Mouse (Mus musculus): Measurements from ENCODE around the gene AI481877. TPM values are rescaled to one million over a fixed set of nuclear protein-coding genes. Genes with fewer than 3 reads are reported as not detected.

Gene AI481877
- polyA plus RNA-seq, 1 experiment from 2014 or later, result not detected

GRCm38 (mm10) chr4:59034325-59034917 is 104.4 kb downstream of the AI481877 start:
- no peak for TF ChIP-seq CTCF (IDR thresholded peaks at IDR 0.05)
- no peak for TF ChIP-seq EP300 (IDR thresholded peaks at IDR 0.05)
- no peak for ATAC-seq
- peak overlapping the region; percentile 87 for H3K4me2 ChIP-seq (replicated peaks; ENCODE audit: low read depth, low read length)
- H3K36me3 ChIP-seq (ENCODE audit: insufficient read depth, low read length), result no peaks in the 10 kb centered on the region
- H3K9me3 ChIP-seq (ENCODE audit: low read length), result no peaks in the 10 kb centered on the region
- H3K4me3 ChIP-seq (ENCODE audit: low read depth, low read length), result peak overlapping the region; percentile 76; the same call in 1 of the 2 replicates
- no peaks in the 10 kb centered on the region for H3K27me3 ChIP-seq (replicated peaks; ENCODE audit: insufficient read depth, low read length)
- 68% methylated on average over 10 of the region's 10 CpGs for WGBS
- H3K9ac ChIP-seq (replicated peaks; ENCODE audit: low read depth), result no peak overlapping the region
- DNase-seq (ENCODE audit: low spot score), result peak; percentile 5
- H3K27ac ChIP-seq (ENCODE audit: low read length), result no peak overlapping the region
- no peaks in the 10 kb centered on the region for H3K4me1 ChIP-seq (ENCODE audit: insufficient read depth, low read depth, low read length)

- Histone ChIP-seq H3K9ac (replicated peaks; ENCODE audit: low read depth) (no peak overlapping the region), H3K4me1 (ENCODE audit: insufficient read depth, low read depth, low read length) (no peaks in the 10 kb centered on the region), H3K36me3 (ENCODE audit: insufficient read depth, low read length) (peaks cover 11% of the 10 kb centered on the region; the same call in 1 of the 2 replicates), H3K4me2 (replicated peaks; ENCODE audit: low read depth, low read length) (no peak overlapping the region), H3K4me3 (ENCODE audit: low read depth, low read length) (no peak overlapping the region), H3K9me3 (ENCODE audit: low read length) (no peaks in the 10 kb centered on the region), H3K27me3 (replicated peaks; ENCODE audit: insufficient read depth, low read length) (no peaks in the 10 kb centered on the region), H3K27ac (ENCODE audit: low read length) (no peak overlapping the region)
- ATAC-seq (no peak), DNase-seq (ENCODE audit: low spot score) (no peak)
- 83% methylated on average over 2 of the region's 2 CpGs for WGBS
- no peak for TF ChIP-seq EP300 (IDR thresholded peaks at IDR 0.05)
- no peak for TF ChIP-seq CTCF (IDR thresholded peaks at IDR 0.05)
Observed at GRCm38 (mm10) chr4:59016922-59017321, 121.9 kb downstream of the AI481877 start.

DNA sequence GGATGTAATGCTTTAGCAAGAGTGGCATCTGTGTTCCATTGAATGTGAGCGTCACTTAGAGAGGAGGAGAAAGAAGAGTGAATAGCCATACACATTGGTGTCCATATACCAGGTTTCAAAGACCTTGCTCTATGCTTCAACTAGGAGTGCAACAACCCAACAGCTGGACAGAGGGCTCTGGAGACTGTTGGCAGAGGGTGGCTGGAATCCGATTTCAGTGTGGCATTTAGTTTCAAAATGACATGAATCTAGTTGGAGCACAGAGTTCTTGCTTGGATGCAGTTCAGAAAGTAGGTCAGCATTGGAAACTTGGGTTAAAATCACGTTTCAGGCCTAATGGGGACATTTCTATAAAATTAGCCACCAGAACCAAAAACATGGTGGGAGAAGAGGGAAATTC is 123.6 kb downstream of the AI481877 start:
- DNase-seq (ENCODE audit: low spot score), result no peak
- 89% methylated on average over 3 of the region's 3 CpGs for WGBS
- peaks cover 11% of the 10 kb centered on the region; the same call in 1 of the 2 replicates for H3K36me3 ChIP-seq (ENCODE audit: insufficient read depth, low read length)

GRCm38 (mm10) chr4:59011446-59011845 is 127.3 kb downstream of the AI481877 start:
- 36% methylated on average over 3 of the region's 3 CpGs for WGBS
- Histone ChIP-seq H3K27ac (ENCODE audit: low read length) (no peak overlapping the region), H3K27me3 (replicated peaks; ENCODE audit: insufficient read depth, low read length) (no peaks in the 10 kb centered on the region), H3K4me1 (ENCODE audit: insufficient read depth, low read depth, low read length) (peaks cover 4% of the 10 kb centered on the region; the same call in 1 of the 2 replicates), H3K4me3 (ENCODE audit: low read depth, low read length) (no peak overlapping the region), H3K36me3 (ENCODE audit: insufficient read depth, low read length) (no peaks in the 10 kb centered on the region), H3K9me3 (ENCODE audit: low read length) (no peaks in the 10 kb centered on the region), H3K4me2 (replicated peaks; ENCODE audit: low read depth, low read length) (no peak overlapping the region), H3K9ac (replicated peaks; ENCODE audit: low read depth) (no peak overlapping the region)
- no peak for ATAC-seq
- no peak for DNase-seq (ENCODE audit: low spot score)
- TF ChIP-seq CTCF (IDR thresholded peaks at IDR 0.05), result no peak
- TF ChIP-seq EP300 (IDR thresholded peaks at IDR 0.05), result no peak

More for the DNA sequence above, 123.6 kb downstream of the AI481877 start:
- Histone ChIP-seq H3K9me3 (ENCODE audit: low read length) (no peaks in the 10 kb centered on the region), H3K9ac (replicated peaks; ENCODE audit: low read depth) (no peak overlapping the region), H3K27me3 (replicated peaks; ENCODE audit: insufficient read depth, low read length) (no peaks in the 10 kb centered on the region), H3K4me2 (replicated peaks; ENCODE audit: low read depth, low read length) (no peak overlapping the region), H3K27ac (ENCODE audit: low read length) (no peak overlapping the region), H3K4me3 (ENCODE audit: low read depth, low read length) (no peak overlapping the region), H3K4me1 (ENCODE audit: insufficient read depth, low read depth, low read length) (peaks cover 4% of the 10 kb centered on the region; the same call in 1 of the 2 replicates)
- no peak for TF ChIP-seq CTCF (IDR thresholded peaks at IDR 0.05)
- ATAC-seq, result no peak

DNA sequence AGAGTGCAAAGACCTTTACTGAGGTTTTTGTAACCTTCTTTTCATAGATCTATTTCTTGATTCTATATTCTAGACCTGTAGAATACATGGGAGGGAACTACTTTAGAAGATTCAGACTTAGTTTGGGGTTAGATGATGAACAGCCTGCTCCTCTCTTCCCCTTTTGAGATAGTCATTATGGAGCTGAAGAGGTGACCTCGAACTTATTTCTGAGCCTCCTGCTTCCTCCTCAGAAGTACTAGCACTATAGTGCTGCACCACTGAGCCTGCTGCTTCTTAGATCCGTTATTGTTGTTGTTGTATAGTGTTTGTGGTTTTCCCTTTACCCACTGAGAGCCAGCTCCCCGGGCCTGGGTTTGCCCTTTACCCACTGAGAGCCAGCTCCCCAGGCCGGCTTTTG is 129.1 kb downstream of the AI481877 start:
- no peak for DNase-seq (ENCODE audit: low spot score)
- WGBS, result 78% methylated on average over 4 of the region's 4 CpGs
- Histone ChIP-seq H3K4me2 (replicated peaks; ENCODE audit: low read depth, low read length) (no peak overlapping the region), H3K4me3 (ENCODE audit: low read depth, low read length) (no peak overlapping the region), H3K27me3 (replicated peaks; ENCODE audit: insufficient read depth, low read length) (no peaks in the 10 kb centered on the region), H3K36me3 (ENCODE audit: insufficient read depth, low read length) (no peaks in the 10 kb centered on the region), H3K4me1 (ENCODE audit: insufficient read depth, low read depth, low read length) (peaks cover 4% of the 10 kb centered on the region; the same call in 1 of the 2 replicates), H3K9me3 (ENCODE audit: low read length) (no peaks in the 10 kb centered on the region), H3K27ac (ENCODE audit: low read length) (no peak overlapping the region), H3K9ac (replicated peaks; ENCODE audit: low read depth) (no peak overlapping the region)
- no peak for ATAC-seq
- TF ChIP-seq CTCF (IDR thresholded peaks at IDR 0.05) (no peak), EP300 (IDR thresholded peaks at IDR 0.05) (no peak)

DNA sequence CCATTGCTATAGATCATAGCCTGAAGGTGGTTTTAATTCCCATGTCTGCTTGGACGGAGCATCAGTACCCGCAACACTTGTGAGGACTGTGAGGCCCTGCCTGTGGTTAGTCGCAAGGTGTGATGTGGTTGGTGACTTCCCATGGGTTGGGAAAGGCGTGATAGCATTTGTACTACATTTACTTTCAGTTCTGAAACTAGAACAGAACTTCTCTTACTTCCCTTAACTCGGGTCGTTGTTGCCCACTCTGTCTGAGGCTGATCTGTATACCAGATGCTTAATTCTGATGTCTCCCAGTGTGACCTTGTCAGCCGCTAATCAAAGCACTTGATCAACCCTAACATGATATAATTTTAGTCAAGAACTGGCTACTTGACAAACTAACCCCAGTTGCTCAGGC is 129.6 kb downstream of the AI481877 start:
- no peaks in the 10 kb centered on the region for H3K9me3 ChIP-seq (ENCODE audit: low read length)
- ATAC-seq, result no peak
- no peaks in the 10 kb centered on the region for H3K27me3 ChIP-seq (replicated peaks; ENCODE audit: insufficient read depth, low read length)
- H3K36me3 ChIP-seq (ENCODE audit: insufficient read depth, low read length), result no peaks in the 10 kb centered on the region
- TF ChIP-seq EP300 (IDR thresholded peaks at IDR 0.05) (no peak), CTCF (IDR thresholded peaks at IDR 0.05) (no peak)
- H3K4me3 ChIP-seq (ENCODE audit: low read depth, low read length), result no peak overlapping the region
- H3K4me1 ChIP-seq (ENCODE audit: insufficient read depth, low read depth, low read length), result peaks cover 6% of the 10 kb centered on the region; the same call in 1 of the 2 replicates
- H3K4me2 ChIP-seq (replicated peaks; ENCODE audit: low read depth, low read length), result no peak overlapping the region
- H3K9ac ChIP-seq (replicated peaks; ENCODE audit: low read depth), result no peak overlapping the region
- DNase-seq (ENCODE audit: low spot score), result no peak
- H3K27ac ChIP-seq (ENCODE audit: low read length), result no peak overlapping the region
- 85% methylated on average over 7 of the region's 7 CpGs for WGBS

Measured in lung, postnatal 0 days (tissue).